Mouse (Mus musculus): ENCODE data around the gene Daam1. TPM values are rescaled to one million over a fixed set of nuclear protein-coding genes. Genes with fewer than 3 reads are reported as not detected.

Daam1 gene
- polyA plus RNA-seq, 1 experiment = 8.3 TPM

- Histone ChIP-seq H3K4me3 (ENCODE audit: insufficient read depth, low read depth, low read length) (no peak overlapping the region), H3K27ac (replicated peaks; ENCODE audit: low read depth, low read length) (no peak overlapping the region), H3K4me1 (ENCODE audit: control insufficient read depth, insufficient read depth, insufficient read length, low read length) (no peaks in the 10 kb centered on the region)
Observed at GRCm38 (mm10) chr12:71820094-71820493, 10.8 kb upstream of the Daam1 start.

DNA sequence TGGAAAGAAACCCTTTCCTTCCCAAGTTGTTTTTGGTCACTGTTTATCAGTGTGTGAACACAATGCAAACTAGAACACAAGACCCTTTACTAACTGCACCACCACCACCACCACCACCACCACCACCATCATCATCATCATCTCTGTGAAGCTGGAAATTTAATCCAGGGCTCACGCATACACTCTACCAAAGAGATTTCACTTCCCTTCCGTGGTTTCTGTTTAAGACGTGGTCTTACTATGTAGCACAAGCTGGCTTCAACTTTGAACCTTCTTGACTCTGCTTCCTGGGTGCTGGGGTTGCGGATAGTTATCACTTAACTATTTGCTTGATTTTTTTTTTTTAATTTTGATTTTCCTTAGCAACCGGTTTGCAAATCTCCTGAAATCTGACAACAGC is 9.6 kb upstream of the Daam1 start:
- H3K4me1 ChIP-seq (ENCODE audit: control insufficient read depth, insufficient read depth, insufficient read length, low read length) = no peaks in the 10 kb centered on the region
- no peak overlapping the region for H3K27ac ChIP-seq (replicated peaks; ENCODE audit: low read depth, low read length)
- no peak overlapping the region for H3K4me3 ChIP-seq (ENCODE audit: insufficient read depth, low read depth, low read length)

DNA sequence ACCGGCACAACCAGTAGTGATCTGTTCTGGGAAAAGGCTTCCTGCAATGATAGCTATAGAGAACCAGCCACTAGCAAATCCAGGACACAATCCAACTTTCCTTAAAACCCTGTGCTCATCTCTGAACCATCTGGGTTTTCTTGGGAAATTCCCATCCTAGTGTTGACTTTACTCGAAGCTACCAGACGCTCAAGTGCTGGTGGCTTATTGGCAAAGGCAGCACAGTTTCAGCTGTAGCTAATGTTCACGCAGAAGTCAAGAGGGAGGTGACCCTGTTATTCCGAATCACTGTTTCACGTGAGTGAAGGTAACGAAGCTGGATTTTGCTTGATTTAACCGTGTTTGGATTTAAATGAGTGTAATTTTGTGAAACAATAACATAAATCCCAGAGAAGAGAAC is 9.1 kb upstream of the Daam1 start:
- Histone ChIP-seq H3K4me3 (ENCODE audit: insufficient read depth, low read depth, low read length) (no peak overlapping the region), H3K4me1 (ENCODE audit: control insufficient read depth, insufficient read depth, insufficient read length, low read length) (no peaks in the 10 kb centered on the region), H3K27ac (replicated peaks; ENCODE audit: low read depth, low read length) (no peak overlapping the region)

- Histone ChIP-seq H3K4me1 (ENCODE audit: control insufficient read depth, insufficient read depth, insufficient read length, low read length) (no peaks in the 10 kb centered on the region), H3K27ac (replicated peaks; ENCODE audit: low read depth, low read length) (no peak overlapping the region), H3K4me3 (ENCODE audit: insufficient read depth, low read depth, low read length) (no peak overlapping the region)
Observed at GRCm38 (mm10) chr12:71824927-71825326, 6.0 kb upstream of the Daam1 start.

DNA sequence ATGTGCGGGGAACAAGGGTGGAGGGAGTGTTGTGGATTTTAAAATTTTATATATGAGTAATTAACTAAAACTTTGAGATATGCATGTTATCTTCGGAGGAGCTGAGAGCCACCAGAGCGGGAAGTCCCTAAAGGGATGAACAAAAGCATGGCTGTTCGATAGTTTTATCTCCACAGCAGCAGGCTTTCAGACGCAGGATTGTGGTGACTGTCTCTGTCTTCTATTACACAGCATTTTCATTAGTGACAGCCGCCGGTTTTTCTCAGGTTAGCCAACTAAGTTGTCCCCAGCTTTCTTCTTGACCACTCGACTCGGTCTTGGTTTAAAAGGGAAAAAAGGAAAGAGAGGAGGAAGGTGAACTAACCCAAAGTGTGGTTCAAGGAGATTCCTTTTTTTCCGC is 739 bp upstream of the Daam1 start:
- Histone ChIP-seq H3K27ac (replicated peaks; ENCODE audit: low read depth, low read length) (peak overlapping the region; percentile 63), H3K4me3 (ENCODE audit: insufficient read depth, low read depth, low read length) (peak overlapping the region; percentile 80), H3K4me1 (ENCODE audit: control insufficient read depth, insufficient read depth, insufficient read length, low read length) (peaks cover 3% of the 10 kb centered on the region)

- Histone ChIP-seq H3K4me3 (ENCODE audit: insufficient read depth, low read depth, low read length) (peak overlapping the region; percentile 93), H3K27ac (replicated peaks; ENCODE audit: low read depth, low read length) (peak overlapping the region; percentile 71), H3K4me1 (ENCODE audit: control insufficient read depth, insufficient read depth, insufficient read length, low read length) (peaks cover 7% of the 10 kb centered on the region)
Observed at GRCm38 (mm10) chr12:71831258-71832087, 595 bp downstream of the Daam1 start.

DNA sequence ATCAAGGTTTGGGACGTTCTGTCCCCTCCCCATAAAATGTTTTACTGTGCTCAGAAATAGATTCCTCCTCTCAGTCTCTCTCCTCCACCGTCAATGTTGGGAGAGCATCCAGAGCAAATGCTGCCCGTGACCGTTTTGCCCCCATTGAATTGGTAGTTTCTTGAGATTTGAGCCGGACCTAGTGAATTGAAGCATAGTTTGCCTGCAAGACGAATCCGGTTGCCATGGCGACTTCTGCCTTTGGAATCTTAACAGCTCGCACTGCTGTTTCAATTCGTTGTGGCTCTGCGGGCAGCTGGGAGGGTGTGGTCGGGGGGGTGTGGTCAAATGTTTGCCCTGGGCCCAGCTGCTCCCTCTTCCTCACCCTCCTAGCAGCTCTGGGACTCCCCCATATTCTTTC is 1.3 kb downstream of the Daam1 start:
- Histone ChIP-seq H3K4me3 (ENCODE audit: insufficient read depth, low read depth, low read length) (peak overlapping the region; percentile 93), H3K27ac (replicated peaks; ENCODE audit: low read depth, low read length) (peak overlapping the region; percentile 71; the same call in 1 of the 2 replicates), H3K4me1 (ENCODE audit: control insufficient read depth, insufficient read depth, insufficient read length, low read length) (peaks cover 12% of the 10 kb centered on the region)

GRCm38 (mm10) chr12:71834041-71834440 is 3.2 kb downstream of the Daam1 start:
- Histone ChIP-seq H3K27ac (replicated peaks; ENCODE audit: low read depth, low read length) (no peak overlapping the region), H3K4me3 (ENCODE audit: insufficient read depth, low read depth, low read length) (no peak overlapping the region), H3K4me1 (ENCODE audit: control insufficient read depth, insufficient read depth, insufficient read length, low read length) (peaks cover 18% of the 10 kb centered on the region)

- Histone ChIP-seq H3K27ac (replicated peaks; ENCODE audit: low read depth, low read length) (no peak overlapping the region), H3K4me3 (ENCODE audit: insufficient read depth, low read depth, low read length) (no peak overlapping the region), H3K4me1 (ENCODE audit: control insufficient read depth, insufficient read depth, insufficient read length, low read length) (peaks cover 30% of the 10 kb centered on the region)
Observed at GRCm38 (mm10) chr12:71835966-71836668, 5.2 kb downstream of the Daam1 start.

- no peak overlapping the region for H3K4me3 ChIP-seq (ENCODE audit: insufficient read depth, low read depth, low read length)
- peak overlapping the region; percentile 46; the same call in 1 of the 2 replicates for H3K27ac ChIP-seq (replicated peaks; ENCODE audit: low read depth, low read length)
- peaks cover 34% of the 10 kb centered on the region for H3K4me1 ChIP-seq (ENCODE audit: control insufficient read depth, insufficient read depth, insufficient read length, low read length)
Observed at GRCm38 (mm10) chr12:71836776-71837175, 5.9 kb downstream of the Daam1 start.

DNA sequence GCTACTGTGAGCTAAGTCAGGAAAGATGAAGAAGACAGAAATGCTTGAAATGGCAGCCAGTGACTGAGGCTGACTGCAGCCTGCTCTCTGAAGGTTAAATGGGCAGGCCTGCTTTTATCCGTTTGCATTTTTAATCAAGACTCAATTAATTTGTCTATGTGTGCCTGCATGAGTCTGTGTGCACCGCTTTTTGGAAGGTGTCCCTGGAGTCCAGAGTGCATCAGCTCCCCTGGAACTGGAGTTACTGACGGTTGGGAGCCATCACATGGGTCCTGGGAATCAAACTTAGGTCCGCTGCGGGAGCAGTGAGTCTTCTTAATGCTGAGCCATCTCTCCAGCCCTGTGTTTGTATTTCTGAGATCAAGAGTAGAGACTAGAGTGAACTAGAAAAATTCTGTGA is 6.7 kb downstream of the Daam1 start:
- Histone ChIP-seq H3K27ac (replicated peaks; ENCODE audit: low read depth, low read length) (no peak overlapping the region), H3K4me3 (ENCODE audit: insufficient read depth, low read depth, low read length) (no peak overlapping the region), H3K4me1 (ENCODE audit: control insufficient read depth, insufficient read depth, insufficient read length, low read length) (peaks cover 41% of the 10 kb centered on the region)

GRCm38 (mm10) chr12:71838230-71838629 is 7.4 kb downstream of the Daam1 start:
- peaks cover 43% of the 10 kb centered on the region for H3K4me1 ChIP-seq (ENCODE audit: control insufficient read depth, insufficient read depth, insufficient read length, low read length)
- no peak overlapping the region for H3K27ac ChIP-seq (replicated peaks; ENCODE audit: low read depth, low read length)

DNA sequence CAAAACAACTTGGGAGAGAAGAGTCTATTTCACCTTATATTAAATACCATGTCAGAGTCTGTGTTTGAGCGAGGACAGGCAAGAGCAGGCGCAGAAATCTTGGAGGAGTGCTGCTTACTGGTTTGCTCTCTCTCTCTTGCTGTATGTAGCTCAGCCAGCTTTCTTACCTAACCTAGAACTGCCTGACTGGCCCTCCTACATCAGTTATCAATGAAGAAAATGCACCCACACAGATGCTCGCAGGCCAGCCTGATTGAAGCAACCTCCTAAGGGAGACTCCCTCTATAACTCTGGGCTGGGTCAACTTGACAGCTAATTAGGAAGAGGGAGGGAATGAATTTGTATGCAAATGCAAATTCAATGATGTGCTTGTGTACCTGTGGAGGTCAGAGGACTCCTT is 8.8 kb downstream of the Daam1 start:
- Histone ChIP-seq H3K4me1 (ENCODE audit: control insufficient read depth, insufficient read depth, insufficient read length, low read length) (peaks cover 40% of the 10 kb centered on the region), H3K4me3 (ENCODE audit: insufficient read depth, low read depth, low read length) (no peak overlapping the region), H3K27ac (replicated peaks; ENCODE audit: low read depth, low read length) (no peak overlapping the region)

More at GRCm38 (mm10) chr12:71838230-71838629, 7.4 kb downstream of the Daam1 start:
- no peak overlapping the region for H3K4me3 ChIP-seq (ENCODE audit: insufficient read depth, low read depth, low read length)

GRCm38 (mm10) chr12:71840430-71841186 is 9.7 kb downstream of the Daam1 start:
- H3K4me1 ChIP-seq (ENCODE audit: control insufficient read depth, insufficient read depth, insufficient read length, low read length) = peaks cover 40% of the 10 kb centered on the region
- 0 out of 2 replicates have a peak overlapping the region, but pooled peaks have one; percentile 5 for H3K27ac ChIP-seq (replicated peaks; ENCODE audit: low read depth, low read length)
- H3K4me3 ChIP-seq (ENCODE audit: insufficient read depth, low read depth, low read length) = no peak overlapping the region

DNA sequence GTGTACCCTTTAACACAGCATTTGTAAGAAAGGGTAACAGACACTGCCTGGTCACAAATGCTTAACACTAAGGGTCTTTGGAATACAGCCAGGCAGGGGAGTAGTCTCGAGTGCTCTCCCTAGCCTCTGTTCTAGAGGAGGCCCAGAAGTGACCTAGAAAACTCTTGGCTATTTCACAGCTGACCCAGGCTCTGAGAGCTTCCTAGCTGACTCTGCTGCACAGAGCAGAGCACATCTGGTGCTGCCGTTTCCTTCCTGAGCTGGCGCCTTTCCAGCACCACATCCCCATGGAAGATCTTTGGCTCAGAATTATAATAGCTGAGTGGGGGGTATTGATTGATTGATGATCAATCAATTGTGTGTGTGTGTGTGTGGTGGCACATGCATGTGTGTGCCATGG is 11.1 kb downstream of the Daam1 start:
- peaks cover 33% of the 10 kb centered on the region for H3K4me1 ChIP-seq (ENCODE audit: control insufficient read depth, insufficient read depth, insufficient read length, low read length)
- H3K27ac ChIP-seq (replicated peaks; ENCODE audit: low read depth, low read length) = no peak overlapping the region
- H3K4me3 ChIP-seq (ENCODE audit: insufficient read depth, low read depth, low read length) = no peak overlapping the region

All from brown adipose tissue, adult 24 weeks (tissue).